Mouse (Mus musculus) G1E (cell line): ENCODE measurements around the gene Phgr1. TPM values are rescaled to one million over a fixed set of nuclear protein-coding genes. Genes with fewer than 3 reads are reported as not detected.

Source experiments
- ATAC-seq: 2 replicates; pipeline ENCODE4 v1.8.0; 2016; ENCODE audit warnings: mild to moderate bottlenecking; ENCODE audit not compliant: insufficient number of reproducible peaks, poor library complexity, low FRiP score, severe bottlenecking; ENCODE audit errors: extremely low read depth
- DNase-seq: peaks from one replicate; pipeline ENCODE4 v3.0.0; 2012; ENCODE audit warnings: low spot score
- H3K27me3 ChIP-seq: 2 replicates; pipeline ENCODE4 v1.6.1; 2012; ENCODE audit warnings: mild to moderate bottlenecking, low read length, inconsistent platforms; ENCODE audit not compliant: insufficient read depth
- H3K36me3 ChIP-seq: replicated peaks from 2 replicates; pipeline ENCODE3; 2012; ENCODE audit warnings: mild to moderate bottlenecking, inconsistent platforms
- H3K4me1 ChIP-seq: 2 replicates; pipeline ENCODE4 v1.6.1; 2012; ENCODE audit warnings: low read depth, low read length, inconsistent platforms, mixed read lengths; ENCODE audit not compliant: insufficient read depth
- H3K4me3 ChIP-seq: 2 replicates; pipeline ENCODE4 v1.5.1; 2012; ENCODE audit warnings: low read depth, mild to moderate bottlenecking, inconsistent platforms, low read length, moderate library complexity, mixed read lengths
- H3K9me3 ChIP-seq: replicated peaks from 2 replicates; pipeline ENCODE4 v1.6.1; 2012; ENCODE audit warnings: inconsistent platforms
- CTCF ChIP-seq: IDR thresholded peaks from 2 replicates; pipeline ENCODE4 v1.5.1; 2012; ENCODE audit warnings: low read depth, low read length, inconsistent platforms, mixed read lengths
- GATA1 ChIP-seq: IDR thresholded peaks from 2 replicates; pipeline ENCODE4 v1.6.1; 2012; ENCODE audit warnings: borderline replicate concordance, low read length, inconsistent platforms, mixed read lengths
- GATA2 ChIP-seq: IDR thresholded peaks from 2 replicates; pipeline ENCODE4 v1.6.1; 2012; ENCODE audit warnings: low read depth, low read length, inconsistent platforms, borderline replicate concordance
- POLR2AphosphoS5 ChIP-seq: IDR thresholded peaks from 2 replicates; pipeline ENCODE4 v1.6.1; 2012; ENCODE audit warnings: low read depth, low read length, inconsistent platforms; ENCODE audit not compliant: insufficient replicate concordance
- TAL1 ChIP-seq: conservative IDR thresholded peaks from 2 replicates; pipeline ENCODE4 v1.6.1; 2012; ENCODE audit warnings: low read depth, low read length, inconsistent platforms, mixed read lengths
- polyA plus RNA-seq: library from polyadenylated mRNA; stranded (reverse); fragments of >175 nt; gene quantifications from 2 replicates; pipeline ENCODE4 v1.2.3, GENCODE M21; 2012
- total RNA-seq, 2 experiments: library from RNA; stranded (forward) in 1 of 2; stranded (reverse) in 1 of 2; fragments of 200-1000 nt in 1 of 2; fragments of >200 nt in 1 of 2; fragmentation: Nextera tagmentation in 1 of 2; gene quantifications; 2 replicates each; pipeline ENCODE4 v1.2.3; 2014 to 2017

Phgr1 gene
- total and polyA plus RNA-seq, 3 experiments = not detected

DNA sequence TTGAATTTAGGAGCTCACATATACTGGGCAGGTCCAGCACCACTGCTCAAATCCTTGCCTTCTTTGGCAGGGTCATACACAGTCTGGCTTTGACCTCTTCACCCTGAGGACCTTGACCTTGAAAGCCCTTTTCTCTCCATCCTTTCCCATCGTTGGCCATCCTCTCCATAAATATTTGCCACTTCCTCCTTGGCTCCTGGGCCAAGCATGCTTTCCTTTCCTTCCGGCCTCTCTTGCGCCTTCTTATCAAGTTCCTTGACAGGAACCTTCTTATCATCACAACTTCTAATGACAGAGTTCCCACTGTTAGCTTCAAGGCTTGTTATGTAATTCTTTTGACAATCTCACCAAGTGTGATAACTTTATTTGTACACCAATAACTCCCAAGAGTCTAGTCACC lies 32.6 kb downstream of the Phgr1 start:
- TF ChIP-seq GATA2 (no peak), GATA1 (no peak), CTCF (no peak), POLR2AphosphoS5 (no peak), TAL1 (no peak)
- no peaks in the 10 kb centered on the region for H3K36me3 ChIP-seq
- no peaks in the 10 kb centered on the region for H3K4me1 ChIP-seq
- no peak overlapping the region for H3K4me3 ChIP-seq
- no peaks in the 10 kb centered on the region for H3K9me3 ChIP-seq
- DNase-seq (no peak), ATAC-seq (no peak)
- peaks cover 20% of the 10 kb centered on the region for H3K27me3 ChIP-seq

DNA sequence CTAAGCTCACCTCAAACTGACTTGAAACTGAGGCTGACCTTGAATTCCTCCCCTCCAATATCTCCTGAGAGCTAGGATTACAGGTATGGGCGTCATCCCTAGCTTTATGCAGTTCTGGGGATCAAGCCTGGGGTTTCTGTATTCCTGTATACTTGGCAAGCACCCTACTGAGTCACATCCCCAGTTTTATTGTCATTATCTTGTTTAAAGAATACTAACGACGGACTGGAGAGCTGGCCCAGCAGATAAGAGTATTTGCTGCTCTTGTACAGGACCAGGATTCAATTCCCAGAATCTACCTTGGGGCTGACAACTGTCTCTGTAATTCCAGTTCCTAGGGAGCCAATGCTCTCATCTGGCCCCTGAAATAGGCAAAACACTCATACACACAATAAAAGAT lies 33.2 kb downstream of the Phgr1 start:
- Histone ChIP-seq H3K4me3 (no peak overlapping the region), H3K4me1 (no peaks in the 10 kb centered on the region), H3K36me3 (no peaks in the 10 kb centered on the region), H3K9me3 (no peaks in the 10 kb centered on the region), H3K27me3 (peaks cover 23% of the 10 kb centered on the region)
- ATAC-seq (no peak), DNase-seq (no peak)
- TF ChIP-seq GATA1 (no peak), GATA2 (no peak)

DNA sequence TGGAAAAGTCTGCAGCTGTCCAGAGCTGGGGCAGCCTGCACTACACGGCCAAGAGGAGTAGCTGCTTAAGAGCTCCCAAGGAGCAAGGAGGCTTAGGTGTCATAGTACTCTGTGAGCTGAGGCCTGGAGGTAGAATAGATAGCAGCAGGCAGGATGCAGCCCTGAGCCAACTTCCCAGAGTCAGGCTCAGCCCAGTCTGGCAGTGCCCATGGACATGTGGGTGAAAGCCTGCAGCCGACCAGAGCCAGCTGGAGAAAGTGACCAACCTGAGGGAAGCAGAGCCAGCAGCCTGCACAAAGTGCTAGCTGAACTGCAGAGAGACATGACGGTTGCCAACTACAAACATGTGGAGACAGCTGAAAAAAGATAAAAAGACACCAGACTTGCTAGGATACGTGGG lies 34.3 kb downstream of the Phgr1 start:
- no peak for DNase-seq
- Histone ChIP-seq H3K9me3 (no peaks in the 10 kb centered on the region), H3K27me3 (peaks cover 30% of the 10 kb centered on the region), H3K36me3 (no peaks in the 10 kb centered on the region), H3K4me1 (no peaks in the 10 kb centered on the region), H3K4me3 (no peak overlapping the region)
- no peak for ATAC-seq
- TF ChIP-seq POLR2AphosphoS5 = no peak
- TF ChIP-seq TAL1 = no peak
- no peak for TF ChIP-seq CTCF
- no peak for TF ChIP-seq GATA1
- no peak for TF ChIP-seq GATA2

DNA sequence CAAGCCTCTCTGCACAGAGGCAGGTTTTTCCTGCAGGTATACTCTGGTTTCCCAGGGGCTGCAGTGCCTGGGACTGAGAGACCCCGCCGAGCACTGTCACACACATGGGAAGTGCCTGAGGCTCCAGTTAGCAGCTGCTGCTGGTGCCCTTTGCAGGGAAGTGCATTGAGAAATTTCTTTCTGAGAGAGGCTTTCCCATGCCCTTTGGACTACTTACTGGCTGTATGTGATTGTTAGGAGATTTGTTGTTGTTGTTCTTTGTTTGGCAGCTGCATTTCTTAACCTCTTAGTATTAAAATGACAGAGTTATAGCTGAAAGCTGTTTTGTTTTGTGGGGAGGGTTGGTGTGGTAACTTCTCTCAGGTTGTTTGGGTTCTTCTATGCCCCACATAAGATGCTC lies 38.3 kb downstream of the Phgr1 start:
- ATAC-seq = no peak
- no peak for TF ChIP-seq GATA2
- no peak for TF ChIP-seq CTCF
- TF ChIP-seq TAL1 = no peak
- no peak for TF ChIP-seq GATA1
- TF ChIP-seq POLR2AphosphoS5 = no peak
- H3K4me1 ChIP-seq = peaks cover 22% of the 10 kb centered on the region
- peaks cover 19% of the 10 kb centered on the region for H3K27me3 ChIP-seq
- no peak overlapping the region for H3K4me3 ChIP-seq
- no peak for DNase-seq
- H3K36me3 ChIP-seq = peaks cover 8% of the 10 kb centered on the region
- no peaks in the 10 kb centered on the region for H3K9me3 ChIP-seq

DNA sequence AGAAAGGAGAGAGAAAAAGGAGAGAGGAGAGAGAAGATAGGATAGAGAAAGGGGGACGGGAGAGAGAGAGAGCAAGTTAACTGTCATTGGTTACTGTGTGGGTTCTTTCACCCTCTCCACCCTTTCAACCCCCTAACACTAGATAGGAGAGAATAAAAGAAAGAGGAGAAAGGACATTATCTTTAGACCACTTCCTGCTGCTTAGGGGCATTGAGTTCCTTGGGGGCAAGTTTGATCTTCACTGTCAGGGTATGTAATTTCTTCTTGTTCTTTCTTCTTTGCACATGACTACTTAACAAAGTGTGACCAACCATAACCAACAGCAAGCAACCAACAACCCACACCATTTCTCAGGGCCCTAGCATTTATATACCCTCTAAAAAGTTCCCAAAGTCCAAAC lies 40.2 kb downstream of the Phgr1 start:
- peaks cover 31% of the 10 kb centered on the region for H3K4me1 ChIP-seq
- peaks cover 12% of the 10 kb centered on the region for H3K27me3 ChIP-seq
- peaks cover 23% of the 10 kb centered on the region for H3K36me3 ChIP-seq
- no peak for TF ChIP-seq POLR2AphosphoS5
- no peak for TF ChIP-seq GATA1
- TF ChIP-seq CTCF = no peak
- TF ChIP-seq TAL1 = no peak
- no peak for TF ChIP-seq GATA2
- H3K4me3 ChIP-seq = no peak overlapping the region
- DNase-seq = no peak
- no peaks in the 10 kb centered on the region for H3K9me3 ChIP-seq
- ATAC-seq = no peak

DNA sequence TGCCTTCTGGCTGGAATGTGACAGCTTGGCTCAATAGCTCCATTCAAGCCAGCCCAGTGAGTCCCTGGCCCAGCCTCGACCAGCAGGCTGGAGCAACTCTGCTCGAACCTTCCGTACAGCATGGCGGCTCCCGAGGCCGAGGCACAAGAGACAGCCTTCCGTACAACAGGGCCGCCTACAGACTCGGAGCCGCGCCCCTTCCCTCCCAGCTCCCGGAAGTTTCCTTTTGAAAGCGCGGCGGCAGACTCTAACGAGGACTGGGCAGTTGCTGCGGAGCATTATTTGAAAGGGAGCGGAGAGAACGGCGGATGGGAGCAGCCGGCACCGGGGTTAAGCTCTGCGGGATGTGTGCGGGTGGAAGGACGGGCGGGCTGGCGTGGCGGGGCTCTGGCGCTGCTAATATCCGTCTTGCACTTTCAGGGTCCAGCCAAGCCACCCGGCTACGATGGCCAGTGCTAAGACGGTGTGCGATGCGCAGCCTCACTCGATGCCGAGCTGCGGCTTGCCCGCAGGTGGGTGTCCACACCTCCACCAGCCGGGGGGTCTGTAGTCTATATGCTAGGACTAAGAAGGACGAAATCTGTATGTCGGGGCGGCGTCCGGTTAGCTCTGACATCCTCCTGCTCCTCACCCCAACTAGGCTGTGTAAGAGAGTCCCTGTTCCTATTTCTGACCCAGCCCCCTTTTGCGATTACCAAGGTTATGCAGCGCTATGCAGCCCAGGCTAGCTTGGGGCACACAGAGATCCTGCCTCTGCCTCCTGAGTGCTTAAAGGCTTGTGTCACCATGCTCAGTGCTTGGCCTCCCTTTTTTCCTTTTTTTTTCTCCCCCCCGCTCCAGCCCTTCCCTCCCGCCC lies 41.6 kb downstream of the Phgr1 start, which contains the start of gene Knstrn:
TSS of gene Knstrn (plus strand) at position 23 of the 856 bp plus-strand sequence.
- H3K27me3 ChIP-seq = peaks cover 12% of the 10 kb centered on the region
- DNase-seq = peak; percentile 82
- no peak for TF ChIP-seq CTCF
- TF ChIP-seq POLR2AphosphoS5 = no peak
- TF ChIP-seq TAL1 = no peak
- TF ChIP-seq GATA1 = no peak
- no peak for TF ChIP-seq GATA2
- peaks cover 2% of the 10 kb centered on the region; the same call in 1 of the 2 replicates for H3K9me3 ChIP-seq
- H3K36me3 ChIP-seq = peaks cover 38% of the 10 kb centered on the region
- ATAC-seq = peak; percentile 93
- peaks cover 31% of the 10 kb centered on the region for H3K4me1 ChIP-seq
- H3K4me3 ChIP-seq = peak within 1 kb of the TSS; percentile 96
